Mouse (Mus musculus): ENCODE results near the gene Tmod2.

The Tmod2 gene

GRCm38 (mm10) chr9:75600166-75600934 is 10.8 kb downstream of the Tmod2 start:
- no peak for DNase-seq (ENCODE audit: low spot score)

- no peak for DNase-seq (ENCODE audit: low spot score)
Observed at GRCm38 (mm10) chr9:75599191-75599841, 11.8 kb downstream of the Tmod2 start.

GRCm38 (mm10) chr9:75597596-75597995 is 13.5 kb downstream of the Tmod2 start:
- peak; percentile 7 for DNase-seq (ENCODE audit: low spot score)

GRCm38 (mm10) chr9:75597036-75597435 is 14.1 kb downstream of the Tmod2 start:
- DNase-seq (ENCODE audit: low spot score), result no peak

GRCm38 (mm10) chr9:75593481-75593880 is 17.6 kb downstream of the Tmod2 start:
- DNase-seq (ENCODE audit: low spot score), result peak; percentile 33

GRCm38 (mm10) chr9:75589850-75590790 is 21.0 kb downstream of the Tmod2 start:
- no peak for DNase-seq (ENCODE audit: low spot score)

GRCm38 (mm10) chr9:75581694-75582350 is 29.3 kb downstream of the Tmod2 start:
- DNase-seq (ENCODE audit: low spot score), result peak; percentile 78

- DNase-seq (ENCODE audit: low spot score), result no peak
Observed at GRCm38 (mm10) chr9:75579321-75579720, 31.8 kb downstream of the Tmod2 start.

- no peak for DNase-seq (ENCODE audit: low spot score)
Observed at GRCm38 (mm10) chr9:75571036-75571942, 39.8 kb downstream of the Tmod2 start.

- no peak for DNase-seq (ENCODE audit: low spot score)
Observed at GRCm38 (mm10) chr9:75568399-75568798, 42.7 kb downstream of the Tmod2 start.

GRCm38 (mm10) chr9:75564892-75565291 is 46.2 kb downstream of the Tmod2 start:
- DNase-seq (ENCODE audit: low spot score), result no peak

- no peak for DNase-seq (ENCODE audit: low spot score)
Observed at GRCm38 (mm10) chr9:75563622-75564021, 47.5 kb downstream of the Tmod2 start.

- no peak for DNase-seq (ENCODE audit: low spot score)
Observed at GRCm38 (mm10) chr9:75563176-75563575, 47.9 kb downstream of the Tmod2 start.

GRCm38 (mm10) chr9:75561040-75561669 is 50.0 kb downstream of the Tmod2 start:
- DNase-seq (ENCODE audit: low spot score), result no peak

GRCm38 (mm10) chr9:75560353-75560752 is 50.8 kb downstream of the Tmod2 start:
- DNase-seq (ENCODE audit: low spot score), result no peak

- DNase-seq (ENCODE audit: low spot score), result peak; percentile 93
Observed at GRCm38 (mm10) chr9:75559512-75560012, 51.6 kb downstream of the Tmod2 start, which contains the start of gene Tmod3. Tmod3 (minus strand) TSS chr9:75559657.

- DNase-seq (ENCODE audit: low spot score), result no peak
Observed at GRCm38 (mm10) chr9:75558812-75559511, 52.2 kb downstream of the Tmod2 start.

GRCm38 (mm10) chr9:75558360-75558759 is 52.8 kb downstream of the Tmod2 start:
- DNase-seq (ENCODE audit: low spot score), result no peak

GRCm38 (mm10) chr9:75553719-75554118 is 57.4 kb downstream of the Tmod2 start:
- no peak for DNase-seq (ENCODE audit: low spot score)

All from retina, embryonic 14.5 days (tissue).